Mouse (Mus musculus): Measurements from ENCODE around the gene Sgip1.

- TF ChIP-seq CTCF (IDR thresholded peaks at IDR 0.05; ENCODE audit: low read depth, low read length), result no peak
- no peak for TF ChIP-seq TAL1 (conservative IDR thresholded peaks at IDR 0.05; ENCODE audit: low read depth, low read length)
- no peak for TF ChIP-seq GATA1 (IDR thresholded peaks at IDR 0.05; ENCODE audit: borderline replicate concordance, low read length)
- TF ChIP-seq GATA2 (IDR thresholded peaks at IDR 0.05; ENCODE audit: borderline replicate concordance, low read depth, low read length), result no peak
These were observed 270.7 kb downstream of the Sgip1 start for GRCm38 (mm10) chr4:103011823-103012222.
